Mouse (Mus musculus): Measurements from ENCODE around the gene Olfr967.
"Not testable (repeated sequence)": the region's sequence is repeated elsewhere in the genome, so short reads cannot be mapped to it uniquely, and the experiment has no call there.

The Olfr967 gene

GRCm38 (mm10) chr9:39745949-39746348 lies at the start of gene Olfr967:
Olfr967 (plus strand) TSS chr9:39746249.
- DNase-seq: no peak

GRCm38 (mm10) chr9:39701123-39701522 lies 44.9 kb upstream of the Olfr967 start:
- not testable (repeated sequence) for DNase-seq

GRCm38 (mm10) chr9:39707017-39707416 lies 39.0 kb upstream of the Olfr967 start, which contains the start of gene Olfr149:
Olfr149 (minus strand) TSS chr9:39707117.
- no peak for DNase-seq

- DNase-seq: no peak
Measured at GRCm38 (mm10) chr9:39708958-39709357, 37.1 kb upstream of the Olfr967 start.

- DNase-seq: no peak
Measured at GRCm38 (mm10) chr9:39711053-39711452, 35.0 kb upstream of the Olfr967 start, which contains the start of gene Olfr965. Olfr965 (plus strand) TSS chr9:39711353.

GRCm38 (mm10) chr9:39730678-39731077 lies 15.4 kb upstream of the Olfr967 start, which contains the start of gene Olfr150:
Olfr150 (plus strand) TSS chr9:39730978.
- no peak for DNase-seq

GRCm38 (mm10) chr9:39740741-39741140 lies 5.3 kb upstream of the Olfr967 start:
- no peak for DNase-seq

- no peak for DNase-seq
Measured at GRCm38 (mm10) chr9:39746428-39746827, 379 bp downstream of the Olfr967 start.

GRCm38 (mm10) chr9:39783153-39783552 lies 37.1 kb downstream of the Olfr967 start, which contains the start of gene Olfr968:
Olfr968 (minus strand) TSS chr9:39783253.
- DNase-seq: no peak

GRCm38 (mm10) chr9:39790558-39790957 lies 44.5 kb downstream of the Olfr967 start, which contains the start of gene Olfr969:
Olfr969 (plus strand) TSS chr9:39790945.
- DNase-seq: no peak

Measured in B cell, adult 2 months (primary cell).